Mouse (Mus musculus) c-Kit-positive CD71-negative TER-119-negative erythroid progenitor cells, embryonic 14.5 days (primary cell): ENCODE measurements around the gene Cul3.

ENCODE experiments used
- DNase-seq: peaks from one replicate; pipeline ENCODE4 v3.0.0-alpha.2; 2013; ENCODE audit warnings: low read depth

The Cul3 gene

DNA sequence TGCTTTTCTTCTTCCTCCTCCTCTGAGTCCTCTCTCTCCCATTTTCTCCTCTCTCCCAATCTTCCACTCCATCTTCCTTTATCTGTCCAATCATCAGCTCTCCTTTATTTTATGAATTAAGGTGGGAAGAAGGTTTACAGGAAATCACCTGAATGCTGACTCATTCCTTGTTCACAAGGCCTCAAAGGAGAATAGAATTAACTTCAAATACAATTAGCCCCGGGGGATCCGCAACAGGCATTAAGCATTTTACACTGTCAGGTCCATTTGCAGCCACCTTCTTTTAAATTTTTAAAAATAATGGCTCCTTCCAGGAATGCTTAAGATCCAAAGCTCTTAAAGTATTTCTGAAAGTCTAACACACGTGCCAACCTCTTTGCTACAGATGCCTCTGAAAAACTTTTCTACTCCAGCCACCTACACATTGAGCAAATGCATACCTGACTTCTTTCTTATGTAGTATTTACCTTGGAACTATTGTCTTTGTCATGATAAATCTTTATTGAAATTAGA is 24.7 kb downstream of the Cul3 start:
- no peak for DNase-seq

GRCm38 (mm10) chr1:80293307-80293706 is 47.0 kb downstream of the Cul3 start:
- no peak for DNase-seq

GRCm38 (mm10) chr1:80278731-80279130 is 61.5 kb downstream of the Cul3 start:
- no peak for DNase-seq

DNA sequence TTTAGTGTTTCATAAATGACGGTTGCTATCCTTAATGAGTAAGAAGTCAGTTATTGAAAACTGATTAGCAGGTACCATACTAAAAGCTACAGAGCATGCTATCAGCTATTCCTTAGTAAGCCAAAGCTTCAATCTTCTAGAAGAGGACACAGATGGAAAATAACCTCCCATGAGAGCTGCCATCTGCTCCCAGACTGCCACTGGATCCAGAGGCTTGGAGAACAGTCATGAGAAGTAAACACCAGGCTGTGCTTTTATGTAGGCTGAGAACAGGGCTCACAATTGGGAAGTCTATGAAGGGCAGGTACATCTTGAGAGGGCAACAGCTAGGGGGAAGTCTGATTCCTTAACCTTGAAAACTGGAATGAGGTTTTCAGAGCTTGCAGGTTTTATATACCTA is 79.8 kb downstream of the Cul3 start:
- DNase-seq: no peak

DNA sequence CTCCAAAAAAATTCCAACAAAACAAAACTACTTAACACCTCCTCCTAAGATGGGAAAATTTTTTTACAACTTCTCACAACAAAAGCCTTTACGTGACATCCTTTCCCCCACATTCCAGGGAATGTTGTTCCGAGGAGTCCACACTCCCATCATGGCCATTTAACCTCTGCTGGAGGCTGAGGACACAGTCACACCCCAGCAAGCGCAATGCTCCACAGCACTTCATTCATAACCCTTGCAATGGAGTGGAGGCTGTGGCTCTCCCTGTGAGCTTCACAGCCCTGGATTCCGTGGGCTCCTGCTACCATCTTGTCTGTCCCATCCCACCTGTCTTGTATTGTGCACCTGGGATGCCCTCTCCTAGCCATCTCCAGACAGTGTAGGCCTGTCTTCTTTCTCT is 81.6 kb downstream of the Cul3 start:
- no peak for DNase-seq

GRCm38 (mm10) chr1:80253309-80253708 is 87.0 kb downstream of the Cul3 start:
- DNase-seq: no peak

- no peak for DNase-seq
Observed at GRCm38 (mm10) chr1:80250247-80250646, 90.0 kb downstream of the Cul3 start.

DNA sequence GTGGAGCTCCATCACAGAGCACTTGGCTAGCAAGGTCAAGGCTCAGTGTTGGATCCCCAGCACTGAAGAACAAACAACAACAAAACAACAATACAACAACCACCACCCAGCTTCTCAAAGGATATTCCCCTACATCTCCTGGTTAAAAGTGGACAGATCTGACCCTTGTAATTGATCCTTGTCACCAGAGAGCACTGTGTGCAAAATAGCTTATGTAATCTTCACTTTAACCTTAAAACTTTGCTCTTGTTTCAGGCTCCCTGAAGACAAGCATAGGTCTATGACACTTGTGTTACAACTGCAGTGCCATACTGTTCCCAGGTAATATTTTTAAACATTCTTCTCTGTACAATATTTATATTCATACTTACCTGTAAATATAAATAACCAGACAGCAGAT is 93.1 kb downstream of the Cul3 start:
- DNase-seq: no peak

DNA sequence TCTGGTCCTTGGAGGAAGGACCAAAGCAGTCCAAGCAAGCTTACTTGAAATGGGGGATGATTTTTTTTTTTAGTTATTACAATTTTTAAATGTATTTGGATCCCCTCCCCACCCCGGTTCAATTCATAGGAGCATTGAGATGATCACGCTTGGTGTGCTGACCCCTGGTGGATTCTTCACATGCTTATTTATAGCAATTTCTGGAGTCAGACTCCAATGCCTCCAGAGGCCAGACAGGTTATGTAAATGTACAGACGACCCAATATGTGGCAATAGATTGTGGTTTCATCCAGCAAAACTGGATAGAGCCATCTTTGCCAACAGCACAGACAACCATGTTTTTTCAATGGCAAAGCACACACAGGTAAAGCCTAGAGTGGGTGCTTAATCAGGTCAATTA is 96.2 kb downstream of the Cul3 start:
- DNase-seq: no peak

DNA sequence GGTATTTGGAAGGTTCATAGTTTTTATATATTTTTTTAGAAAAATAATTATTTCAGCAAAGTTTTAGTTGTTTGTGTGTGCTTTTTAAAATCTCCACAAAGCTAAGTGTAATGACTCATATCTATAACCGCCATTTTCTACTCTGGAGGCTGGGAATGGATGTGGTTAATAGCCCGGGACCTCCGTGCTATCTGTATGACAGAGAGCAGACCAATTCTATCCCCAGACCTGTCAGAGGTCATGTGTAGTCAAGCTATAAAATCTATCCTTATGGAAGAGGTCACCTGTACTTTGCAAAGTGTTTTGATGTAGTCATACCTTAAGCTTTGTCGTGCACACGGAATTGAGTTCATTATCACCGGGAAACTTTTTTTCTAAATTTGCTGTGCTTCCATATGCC is 98.7 kb downstream of the Cul3 start:
- no peak for DNase-seq

DNA sequence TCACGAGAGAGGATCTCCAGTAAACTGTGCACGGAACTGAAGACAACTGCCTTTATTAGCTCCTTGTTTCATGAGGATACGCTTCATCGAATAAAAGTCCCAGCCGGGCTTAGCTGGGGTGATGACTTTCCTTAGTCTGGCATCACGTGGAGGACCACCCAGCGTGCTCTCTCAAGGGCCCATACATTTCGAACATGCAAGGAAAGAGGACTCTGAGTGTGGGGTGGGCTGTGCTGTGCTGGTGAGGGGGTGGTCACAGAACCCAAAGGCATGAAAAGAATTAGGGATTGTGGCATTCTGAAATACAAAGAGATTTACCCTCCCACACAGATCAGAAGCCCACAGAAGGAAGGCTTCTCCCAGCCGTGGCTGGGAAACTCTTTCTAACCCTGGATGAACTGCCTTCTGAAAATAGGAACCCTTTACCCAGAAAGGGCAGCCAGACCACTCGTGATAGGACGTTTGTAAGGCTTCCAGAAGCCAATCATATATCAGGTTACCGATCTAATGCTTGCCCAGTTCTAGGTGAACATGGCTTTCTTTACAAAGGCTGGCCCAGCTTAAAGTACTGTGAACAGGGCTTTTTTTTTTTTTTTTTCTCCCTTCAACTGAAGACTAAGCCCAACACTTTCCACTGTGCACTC is 100.1 kb downstream of the Cul3 start:
- no peak for DNase-seq

- no peak for DNase-seq
Observed at GRCm38 (mm10) chr1:80239481-80239880, 100.8 kb downstream of the Cul3 start.

DNA sequence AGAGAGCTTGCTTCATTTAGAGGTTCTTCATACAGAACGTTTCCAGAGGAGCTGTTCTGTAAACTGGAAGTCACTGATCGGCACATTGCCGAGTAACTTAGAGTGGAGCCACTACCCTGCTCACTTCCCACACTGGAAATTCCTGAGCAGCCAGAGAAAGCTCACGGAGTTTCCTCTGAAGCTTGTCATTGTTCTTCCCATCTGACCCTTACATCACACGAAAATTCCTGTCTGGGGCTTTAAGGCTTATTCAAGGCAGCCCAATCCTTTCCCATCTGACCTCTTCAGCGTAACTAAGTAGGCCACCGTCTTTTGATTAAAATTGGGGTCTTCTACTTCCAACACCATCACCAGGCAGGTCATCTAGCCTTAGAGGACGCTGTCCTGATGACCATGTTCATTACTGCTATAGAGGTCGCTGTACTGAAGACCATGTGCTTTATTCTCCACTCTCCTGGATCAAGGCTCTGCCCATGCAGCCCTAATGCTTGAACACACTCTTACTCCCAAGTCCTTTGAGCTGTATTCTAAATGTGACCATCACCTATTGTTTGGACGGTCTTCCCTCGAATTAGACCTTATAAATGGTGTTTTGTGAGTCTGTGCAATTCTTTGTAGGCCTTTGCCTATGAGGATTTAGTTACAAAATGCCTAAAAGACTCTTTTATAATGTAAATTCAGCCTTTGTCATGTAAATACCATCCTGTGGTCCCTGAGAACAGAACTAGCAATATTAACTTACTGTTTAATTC is 103.2 kb downstream of the Cul3 start:
- DNase-seq: no peak

- no peak for DNase-seq
Observed at GRCm38 (mm10) chr1:80236126-80236525, 104.2 kb downstream of the Cul3 start.

DNA sequence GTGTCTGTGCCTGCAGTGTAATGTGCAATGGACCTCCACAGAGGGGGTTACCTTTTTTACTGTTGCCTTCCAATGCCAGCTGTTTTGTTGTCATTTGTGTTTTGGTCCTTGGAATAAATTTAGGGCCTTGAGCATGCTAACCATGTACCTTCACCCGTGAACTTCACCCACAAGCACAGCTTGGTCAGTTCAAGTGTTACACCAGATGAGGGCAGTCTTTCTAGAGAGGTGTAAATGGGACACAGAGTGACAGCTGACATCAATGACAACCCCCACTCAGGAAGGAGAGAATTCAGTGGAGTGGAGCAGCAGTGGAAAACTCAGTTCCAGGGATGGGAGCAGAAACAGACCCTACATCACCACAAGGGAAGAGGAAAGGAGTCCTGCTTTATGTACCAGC is 109.7 kb downstream of the Cul3 start:
- DNase-seq: no peak

DNA sequence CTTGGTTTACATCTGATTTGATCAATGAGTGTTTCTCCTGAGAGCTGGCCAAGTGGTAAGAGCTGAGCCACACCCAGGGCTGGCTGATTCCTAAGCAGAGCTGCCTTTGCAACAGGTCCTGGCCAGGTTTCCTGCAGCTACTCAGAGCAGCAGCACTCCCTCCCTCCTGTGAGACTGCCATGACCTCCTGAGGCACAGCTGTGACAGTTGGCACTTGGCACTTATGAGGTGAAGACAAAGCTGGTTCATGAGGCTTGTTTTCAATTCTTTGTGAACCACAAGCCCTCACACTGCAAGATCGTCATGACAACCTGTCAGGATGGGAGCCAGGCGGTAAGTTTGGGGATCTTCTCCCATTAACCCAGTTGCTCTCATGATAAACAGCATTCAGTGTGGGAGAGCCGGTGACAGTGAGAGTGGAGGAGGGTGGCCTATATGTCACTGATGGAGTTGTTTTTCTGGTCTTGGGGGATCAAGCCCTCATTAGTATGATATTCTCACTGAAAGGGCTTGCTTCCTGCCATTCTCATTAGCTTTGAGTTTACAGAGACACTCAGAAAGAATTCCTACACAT is 115.4 kb downstream of the Cul3 start:
- DNase-seq: no peak

GRCm38 (mm10) chr1:80221151-80221550 is 119.1 kb downstream of the Cul3 start:
- no peak for DNase-seq

DNA sequence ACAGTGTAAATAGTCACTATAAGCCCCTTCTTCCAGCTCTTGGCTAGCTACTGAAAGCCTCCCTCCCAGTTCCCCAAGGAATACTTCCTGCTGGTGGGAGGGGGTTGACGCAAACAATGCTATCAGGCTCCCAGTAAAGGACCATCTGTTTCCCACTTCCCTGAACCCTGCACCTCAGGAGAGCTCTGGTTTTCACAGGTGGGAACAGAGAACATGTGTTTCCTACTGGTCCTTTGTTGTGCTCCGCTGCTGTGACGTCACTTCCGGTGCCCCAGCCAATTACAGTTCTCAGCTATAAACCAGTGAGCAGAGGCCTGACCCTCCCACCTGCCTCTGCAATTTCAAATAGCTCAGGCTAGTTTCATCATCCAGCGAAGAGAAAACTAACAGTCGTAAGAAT is 122.0 kb downstream of the Cul3 start, which contains the start of gene Fam124b:
Gene Fam124b, minus strand, starts transcription at position 206 of the 400 bp plus-strand sequence.
- DNase-seq: no peak
